Mouse (Mus musculus) testis, adult 2 months (tissue): ENCODE results near the gene Tsc22d4. TPM values are rescaled to one million over a fixed set of nuclear protein-coding genes. Genes with fewer than 3 reads are reported as not detected.
"Not testable (repeated sequence)": the region's sequence is repeated elsewhere in the genome, so short reads cannot be mapped to it uniquely, and the experiment has no call there.

ENCODE experiments used
- H3K27ac ChIP-seq: fragments of 200-500 bp; 2 replicates; pipeline ENCODE4 v1.5.1; 2012; ENCODE audit warnings: low read depth, low read length; ENCODE audit not compliant: control insufficient read depth, insufficient read depth
- H3K27me3 ChIP-seq: fragments of 200-500 bp; 2 replicates; pipeline ENCODE4 v1.6.1; 2012; ENCODE audit warnings: mild to moderate bottlenecking, low read length, moderate library complexity; ENCODE audit not compliant: control insufficient read depth, insufficient read depth
- H3K36me3 ChIP-seq: fragments of 200-500 bp; 2 replicates; pipeline ENCODE4 v1.6.1; 2012; ENCODE audit warnings: mild to moderate bottlenecking, low read length; ENCODE audit not compliant: control insufficient read depth, insufficient read depth
- H3K4me1 ChIP-seq: fragments of 200-500 bp; 2 replicates; pipeline ENCODE4 v1.6.1; 2012; ENCODE audit warnings: low read length; ENCODE audit not compliant: control insufficient read depth, insufficient read depth
- H3K4me3 ChIP-seq: fragments of 200-500 bp; 2 replicates; pipeline ENCODE4 v1.5.1; 2012; ENCODE audit warnings: low read depth, mild to moderate bottlenecking, low read length, moderate library complexity, mixed read lengths; ENCODE audit not compliant: control insufficient read depth
- CTCF ChIP-seq: fragments of 200-500 bp; IDR thresholded peaks from 2 replicates; pipeline ENCODE4 v1.5.1; 2012; ENCODE audit warnings: low read depth, mild to moderate bottlenecking, inconsistent platforms, low read length, moderate library complexity; ENCODE audit not compliant: control insufficient read depth, insufficient read depth, insufficient replicate concordance
- POLR2A ChIP-seq: fragments of 200-500 bp; IDR thresholded peaks from 2 replicates; pipeline ENCODE4 v1.6.1; 2012; ENCODE audit warnings: low read depth, mild to moderate bottlenecking, inconsistent platforms, low read length, moderate library complexity; ENCODE audit not compliant: control insufficient read depth
- polyA plus RNA-seq: library from polyadenylated mRNA; depleted of rRNA; stranded (reverse); fragments of >200 nt; gene quantifications from 2 replicates; pipeline ENCODE4 v1.2.3, GENCODE M21; 2012

Gene Tsc22d4
- polyA plus RNA-seq, 1 experiment = 435 TPM

DNA sequence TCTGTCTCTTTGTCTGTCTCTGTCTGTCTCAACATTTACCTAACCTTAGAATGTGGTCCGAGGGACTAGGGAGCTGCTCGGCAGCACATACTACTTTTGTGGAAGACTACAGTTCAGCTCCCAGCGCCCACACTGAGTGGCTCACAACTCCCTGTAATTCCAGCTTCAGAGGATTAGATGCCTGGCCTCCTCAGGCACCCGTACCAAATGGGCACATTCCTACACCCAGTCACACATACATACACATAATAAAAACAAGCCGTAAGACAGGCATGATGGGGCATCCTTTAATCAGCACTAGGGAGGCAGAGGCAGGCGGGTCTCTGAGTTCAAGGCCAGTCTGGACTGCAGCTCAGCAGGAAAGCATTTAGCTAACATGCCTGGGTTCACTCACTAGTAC lies 2.7 kb upstream of the Tsc22d4 start:
- TF ChIP-seq POLR2A = no peak
- no peak for TF ChIP-seq CTCF
- H3K4me3 ChIP-seq = no peak overlapping the region
- H3K36me3 ChIP-seq = no peaks in the 10 kb centered on the region
- no peak overlapping the region for H3K27ac ChIP-seq
- no peaks in the 10 kb centered on the region for H3K27me3 ChIP-seq
- H3K4me1 ChIP-seq = peaks cover 7% of the 10 kb centered on the region

DNA sequence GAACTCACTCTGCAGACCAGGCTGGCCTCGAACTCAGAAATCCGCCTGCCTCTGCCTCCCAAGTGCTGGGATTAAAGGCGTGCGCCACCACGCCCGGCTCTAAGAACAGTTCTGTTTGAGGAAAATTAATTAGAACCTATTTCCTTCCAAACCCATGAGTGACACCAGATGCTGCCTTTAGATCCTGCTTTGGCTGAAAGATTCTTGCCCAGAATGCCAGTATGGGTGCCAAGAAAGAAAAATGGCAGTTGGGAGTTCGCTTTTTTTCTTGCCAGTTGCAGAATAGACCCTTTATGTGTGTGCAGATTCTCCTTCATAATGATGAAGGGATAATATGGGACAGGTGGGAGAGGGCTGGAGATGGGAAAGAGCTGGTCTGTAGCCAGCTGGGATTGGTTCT lies 1.3 kb upstream of the Tsc22d4 start:
- Histone ChIP-seq H3K27ac (no peak overlapping the region), H3K4me1 (peaks cover 7% of the 10 kb centered on the region), H3K4me3 (no peak overlapping the region), H3K36me3 (no peaks in the 10 kb centered on the region), H3K27me3 (no peaks in the 10 kb centered on the region)
- no peak for TF ChIP-seq CTCF
- no peak for TF ChIP-seq POLR2A

DNA sequence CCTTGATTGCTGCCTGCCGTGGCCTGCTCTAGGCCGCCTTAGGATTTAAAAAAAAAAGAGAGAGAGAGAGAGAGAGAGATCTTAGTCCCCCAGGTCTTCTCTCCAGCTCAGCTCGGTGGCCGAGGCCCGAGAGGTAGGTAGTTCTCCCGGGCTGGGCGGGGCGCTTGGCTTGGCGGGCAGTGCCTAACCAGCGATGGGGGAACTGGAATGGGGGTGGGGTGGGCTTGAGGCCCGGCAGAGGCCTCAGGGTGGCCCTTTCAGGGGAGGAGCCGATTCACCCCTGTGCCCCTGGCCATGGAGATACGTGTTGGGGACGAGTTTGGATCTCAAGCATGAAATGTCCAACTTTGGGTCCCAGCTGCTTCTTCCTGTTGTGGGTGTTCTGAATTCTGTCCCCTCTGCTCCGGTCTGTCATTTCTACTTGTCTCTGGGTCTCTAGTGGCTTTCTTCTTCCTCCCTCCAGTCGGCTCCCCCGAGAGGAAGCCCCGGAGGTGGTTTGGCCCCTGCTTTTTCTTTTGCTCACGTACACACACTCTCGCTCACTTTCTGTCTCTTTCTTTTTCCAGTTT lies 836 bp downstream of the Tsc22d4 start:
- peaks cover 7% of the 10 kb centered on the region for H3K4me1 ChIP-seq
- H3K27me3 ChIP-seq = no peaks in the 10 kb centered on the region
- no peaks in the 10 kb centered on the region for H3K36me3 ChIP-seq
- peak overlapping the region; percentile 80 for H3K4me3 ChIP-seq
- TF ChIP-seq CTCF (no peak), POLR2A (no peak)
- H3K27ac ChIP-seq = peak overlapping the region; percentile 85

DNA sequence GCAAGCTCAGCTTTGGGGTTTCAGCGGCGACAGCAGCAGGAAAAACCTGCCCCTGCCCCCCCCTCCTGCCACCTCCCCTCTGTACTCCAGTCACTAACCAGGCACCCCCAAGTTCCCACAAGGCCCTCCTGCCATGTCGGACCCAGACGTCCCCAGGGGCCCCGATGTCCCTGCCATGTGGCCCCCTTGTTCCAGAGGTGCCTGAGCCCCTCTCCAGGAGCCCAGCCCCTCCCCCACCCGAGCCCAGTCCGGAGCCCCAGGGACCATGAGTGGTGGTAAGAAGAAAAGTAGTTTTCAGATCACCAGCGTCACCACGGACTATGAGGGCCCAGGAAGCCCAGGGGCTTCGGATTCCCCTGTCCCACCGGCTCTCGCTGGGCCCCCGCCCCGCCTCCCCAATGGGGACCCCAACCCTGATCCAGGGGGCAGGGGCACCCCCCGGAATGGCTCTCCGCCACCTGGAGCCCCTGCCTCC lies 1.4 kb downstream of the Tsc22d4 start:
- Histone ChIP-seq H3K36me3 (no peaks in the 10 kb centered on the region), H3K4me1 (peaks cover 7% of the 10 kb centered on the region), H3K27ac (no peak overlapping the region), H3K27me3 (no peaks in the 10 kb centered on the region), H3K4me3 (peak overlapping the region; percentile 80)
- TF ChIP-seq CTCF (no peak), POLR2A (no peak)

DNA sequence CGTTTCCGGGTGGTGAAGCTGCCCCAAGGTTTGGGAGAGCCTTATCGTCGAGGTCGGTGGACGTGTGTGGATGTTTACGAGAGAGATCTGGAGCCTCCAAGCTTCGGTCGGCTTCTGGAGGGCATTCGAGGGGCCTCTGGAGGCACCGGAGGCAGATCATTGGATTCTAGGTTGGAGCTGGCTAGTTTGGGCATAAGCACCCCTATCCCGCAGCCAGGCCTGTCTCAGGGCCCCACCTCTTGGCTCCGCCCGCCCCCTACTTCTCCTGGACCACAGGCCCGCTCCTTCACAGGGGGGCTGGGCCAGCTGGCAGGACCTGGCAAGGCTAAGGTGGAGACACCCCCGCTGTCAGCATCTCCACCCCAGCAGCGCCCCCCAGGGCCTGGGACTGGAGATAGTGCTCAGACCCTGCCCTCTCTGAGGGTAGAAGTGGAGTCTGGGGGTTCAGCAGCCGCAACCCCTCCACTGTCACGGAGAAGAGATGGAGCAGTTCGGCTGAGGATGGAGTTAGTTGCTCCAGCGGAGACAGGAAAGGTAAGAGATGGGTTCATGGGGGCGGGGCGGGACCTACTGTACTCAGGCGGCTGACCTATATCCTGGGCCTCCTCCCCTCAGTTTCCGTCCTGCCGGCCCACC lies 1.9 kb downstream of the Tsc22d4 start:
- TF ChIP-seq POLR2A (no peak), CTCF (no peak)
- peak overlapping the region; percentile 80 for H3K4me3 ChIP-seq

DNA sequence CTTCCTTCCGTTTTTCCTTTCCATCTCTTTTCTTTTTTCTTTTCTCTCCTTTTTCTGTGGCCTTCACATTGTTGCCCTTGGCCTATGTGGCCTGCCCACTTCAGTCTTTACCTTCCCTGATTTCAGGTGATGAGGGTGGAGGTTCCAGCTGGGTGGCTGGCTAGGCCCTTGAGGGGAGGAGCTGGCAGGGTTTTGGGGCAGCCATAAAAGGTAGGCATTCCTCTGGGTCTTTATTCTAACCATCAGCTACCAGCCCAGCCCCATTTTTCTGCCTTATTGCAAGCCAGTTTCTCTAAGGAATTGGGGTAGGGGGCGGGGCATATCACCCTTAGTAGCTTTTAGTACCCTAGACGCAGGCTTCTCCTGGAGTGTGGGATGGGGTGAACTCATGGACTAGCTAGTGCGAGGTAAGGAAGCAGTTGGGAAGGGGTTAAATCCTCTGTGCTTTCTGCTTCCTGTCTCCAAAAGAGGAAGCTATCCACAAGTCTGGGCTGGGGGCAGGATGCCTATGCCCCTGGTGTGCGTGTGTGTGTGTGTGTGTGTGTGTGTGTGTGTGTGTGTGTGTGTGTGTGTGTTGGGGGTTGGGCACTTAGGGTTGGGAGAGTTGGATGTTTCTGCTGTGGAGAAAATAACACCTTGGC lies 2.7 kb downstream of the Tsc22d4 start:
- no peak for TF ChIP-seq CTCF
- TF ChIP-seq POLR2A = no peak
- Histone ChIP-seq H3K4me3 (no peak overlapping the region; the same call in 1 of the 2 replicates), H3K27me3 (no peaks in the 10 kb centered on the region), H3K4me1 (peaks cover 7% of the 10 kb centered on the region), H3K36me3 (no peaks in the 10 kb centered on the region), H3K27ac (0 out of 2 replicates have a peak overlapping the region, but pooled peaks have one; percentile 9)

More for the DNA sequence above, 1.9 kb downstream of the Tsc22d4 start:
- Histone ChIP-seq H3K4me1 (peaks cover 7% of the 10 kb centered on the region), H3K27ac (no peak overlapping the region), H3K27me3 (no peaks in the 10 kb centered on the region), H3K36me3 (no peaks in the 10 kb centered on the region)

DNA sequence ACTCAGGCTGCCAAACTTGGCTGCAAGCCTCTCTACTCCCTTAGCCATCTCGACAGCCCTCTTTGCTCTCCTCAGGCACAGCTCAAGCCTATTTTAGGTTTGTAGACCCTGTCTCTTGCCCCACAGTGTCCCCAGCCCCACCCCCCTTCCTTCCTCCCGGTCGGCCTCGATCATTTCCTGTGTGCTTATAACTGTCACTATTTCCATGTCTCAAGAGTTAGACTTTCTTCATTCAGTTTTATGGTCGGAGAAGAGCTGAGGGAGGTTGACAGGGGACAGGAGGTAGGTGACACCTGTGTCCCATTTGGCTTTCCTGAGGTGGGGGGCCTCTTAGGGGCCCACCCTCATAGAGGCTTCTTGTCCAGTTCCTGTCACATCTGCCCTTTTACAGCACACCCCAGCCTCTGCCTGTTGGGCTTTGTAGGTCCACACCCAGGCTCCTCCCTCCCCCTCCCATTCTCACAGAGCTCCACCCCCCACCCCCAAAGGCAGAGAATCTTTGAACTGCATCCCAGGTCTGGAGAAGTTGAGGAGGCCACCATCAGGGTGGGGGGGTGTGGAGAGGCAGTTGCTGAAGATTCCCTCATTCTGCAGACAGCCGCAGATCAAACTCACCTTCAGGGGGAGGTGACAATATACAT lies 3.8 kb downstream of the Tsc22d4 start:
- Histone ChIP-seq H3K27me3 (no peaks in the 10 kb centered on the region), H3K4me3 (no peak overlapping the region), H3K4me1 (peaks cover 7% of the 10 kb centered on the region), H3K27ac (no peak overlapping the region), H3K36me3 (no peaks in the 10 kb centered on the region)
- TF ChIP-seq CTCF (no peak), POLR2A (no peak)

DNA sequence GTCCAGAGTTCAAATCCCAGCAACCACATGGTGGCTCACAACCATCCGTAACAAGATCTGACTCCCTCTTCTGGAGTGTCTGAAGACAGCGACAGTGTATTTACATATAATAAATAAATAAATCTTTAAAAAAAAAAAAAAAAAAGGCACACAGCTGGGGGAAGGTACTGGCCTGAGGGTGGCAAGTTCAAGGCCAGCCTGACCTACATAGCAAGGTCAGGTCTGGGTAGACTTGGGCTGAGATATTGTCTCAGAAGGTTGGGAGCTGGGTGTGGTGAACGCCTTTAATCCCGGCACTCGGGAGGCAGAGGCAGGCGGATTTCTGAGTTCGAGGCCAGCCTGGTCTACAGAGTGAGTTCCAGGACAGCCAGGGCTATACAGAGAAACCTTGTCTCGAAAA lies 4.7 kb downstream of the Tsc22d4 start:
- H3K27ac ChIP-seq, H3K4me1 ChIP-seq, H3K36me3 ChIP-seq, H3K27me3 ChIP-seq, H3K4me3 ChIP-seq: not testable (repeated sequence)
